Mouse (Mus musculus) hindbrain, embryonic 11.5 days (tissue): ENCODE data around the gene Ace. TPM values are rescaled to one million over a fixed set of nuclear protein-coding genes. Genes with fewer than 3 reads are reported as not detected.

ENCODE experiments used
- ATAC-seq: fragments of 200-750 bp; cut with Nextera tagmentation; 2 replicates; pipeline ENCODE4 v1.8.0; 2017; ENCODE audit warnings: mild to moderate bottlenecking, moderate TSS enrichment, moderate library complexity; ENCODE audit not compliant: low FRiP score
- DNase-seq: peaks from one replicate; pipeline ENCODE4 v3.0.0-alpha.2; 2015; ENCODE audit warnings: low spot score
- H3K27ac ChIP-seq: fragments of 300-500 bp; sonication (generic); 2 replicates; pipeline ENCODE4 v1.5.1; 2014; ENCODE audit warnings: mild to moderate bottlenecking, low read depth, low read length
- H3K27me3 ChIP-seq: fragments of 300-500 bp; sonication (generic); 2 replicates; pipeline ENCODE4 v1.6.1; 2014; ENCODE audit warnings: mild to moderate bottlenecking, low read length, moderate library complexity, mixed read lengths; ENCODE audit not compliant: control insufficient read depth, insufficient read depth
- H3K36me3 ChIP-seq: fragments of 300-500 bp; sonication (generic); 2 replicates; pipeline ENCODE4 v1.6.1; 2014; ENCODE audit warnings: mild to moderate bottlenecking, low read length, moderate library complexity, mixed read lengths; ENCODE audit not compliant: control insufficient read depth, insufficient read depth
- H3K4me1 ChIP-seq: fragments of 300-500 bp; sonication (generic); replicated peaks from 2 replicates; pipeline ENCODE4 v1.6.1; 2014; ENCODE audit warnings: low read length, mixed read lengths; ENCODE audit not compliant: control insufficient read depth, insufficient read depth
- H3K4me2 ChIP-seq: fragments of 300-500 bp; sonication (generic); replicated peaks from 2 replicates; pipeline ENCODE4 v1.6.1; 2014; ENCODE audit warnings: mild to moderate bottlenecking, low read depth, low read length
- H3K4me3 ChIP-seq: fragments of 300-500 bp; sonication (generic); 2 replicates; pipeline ENCODE4 v1.5.1; 2014; ENCODE audit warnings: low read depth, low read length
- H3K9ac ChIP-seq: fragments of 300-500 bp; sonication (generic); 2 replicates; pipeline ENCODE4 v1.6.1; 2014; ENCODE audit warnings: low read depth, low read length
- H3K9me3 ChIP-seq: fragments of 300-500 bp; sonication (generic); 2 replicates; pipeline ENCODE4 v1.6.1; 2016; ENCODE audit warnings: low read length; ENCODE audit not compliant: control insufficient read depth
- WGBS: fragments of 180-500 bp; shearing (Covaris S2); extraction: QIAGEN DNeasy Blood & Tissue Kit; methylation state at CpG from one replicate; pipeline ENCODE4 v1.1.7; 2014; 5-methylcytosine and 5-hydroxymethylcytosine counted together
- polyA plus RNA-seq: library from polyadenylated mRNA; unstranded; fragments of >200 nt; fragmentation: Nextera tagmentation; extraction: Ambion mirVana; gene quantifications from 2 replicates; pipeline ENCODE4 v1.2.1, GENCODE M21; 2014

The Ace gene
- polyA plus RNA-seq, 1 experiment from 2014 or later = 0.46 TPM

DNA sequence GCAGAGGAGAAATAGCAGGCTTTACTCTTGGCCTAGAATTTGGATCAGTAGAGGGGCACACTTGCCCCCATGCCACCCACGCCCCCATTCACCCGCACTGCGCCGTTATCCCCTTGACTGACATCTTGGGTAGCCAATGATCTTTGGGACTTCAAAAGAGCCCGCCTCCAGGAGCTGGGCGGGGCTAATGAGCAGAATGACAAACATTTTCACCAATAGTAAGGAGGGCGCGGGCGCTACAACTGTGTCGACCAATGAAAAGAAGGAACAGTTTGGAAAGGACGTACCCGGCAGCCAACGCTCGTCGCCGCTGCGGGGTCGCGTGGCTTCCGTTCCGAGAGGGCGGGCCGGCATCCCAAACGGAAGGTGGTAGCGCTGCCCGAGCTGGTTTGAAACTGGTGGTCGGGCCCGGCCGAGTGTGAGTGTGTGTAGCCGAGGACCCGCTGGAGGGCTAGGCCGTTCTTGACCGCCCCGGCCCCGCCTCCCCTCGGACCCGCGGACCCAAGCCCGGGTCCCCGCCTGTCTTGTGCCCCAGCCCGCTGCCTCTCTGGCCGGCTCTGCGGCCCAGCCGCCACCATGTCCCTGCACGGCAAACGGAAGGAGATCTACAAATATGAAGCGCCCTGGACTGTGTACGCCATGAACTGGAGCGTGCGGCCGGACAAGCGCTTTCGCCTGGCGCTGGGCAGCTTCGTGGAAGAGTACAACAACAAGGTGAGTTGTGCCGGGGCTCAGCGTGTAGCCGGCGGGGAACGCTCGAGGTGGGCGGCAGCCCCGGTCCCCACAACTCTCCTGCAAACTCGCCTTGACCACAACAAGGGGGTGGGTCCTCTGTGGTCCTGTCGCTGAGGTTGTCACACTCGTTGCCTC, 69.0 kb downstream of the Ace start, which contains the start of gene Dcaf7:
Dcaf7 (plus strand) TSS at position 325 of the 870 bp plus-strand sequence.
- DNase-seq (peak; percentile 99), ATAC-seq (peak; percentile 98)
- peak within 1 kb of the TSS; percentile 99 for H3K4me3 ChIP-seq
- H3K4me1 ChIP-seq = no peaks in the 10 kb centered on the region; the same call in 1 of the 2 replicates
- no peaks in the 10 kb centered on the region for H3K27me3 ChIP-seq
- H3K9me3 ChIP-seq = no peaks in the 10 kb centered on the region
- peak within 1 kb of the TSS; percentile 90 for H3K9ac ChIP-seq
- peak within 1 kb of the TSS; percentile 85 for H3K4me2 ChIP-seq
- WGBS = under 1% methylated on average over 63 of the region's 66 CpGs
- H3K36me3 ChIP-seq = no peaks in the 10 kb centered on the region
- H3K27ac ChIP-seq = peak within 1 kb of the TSS; percentile 85

DNA sequence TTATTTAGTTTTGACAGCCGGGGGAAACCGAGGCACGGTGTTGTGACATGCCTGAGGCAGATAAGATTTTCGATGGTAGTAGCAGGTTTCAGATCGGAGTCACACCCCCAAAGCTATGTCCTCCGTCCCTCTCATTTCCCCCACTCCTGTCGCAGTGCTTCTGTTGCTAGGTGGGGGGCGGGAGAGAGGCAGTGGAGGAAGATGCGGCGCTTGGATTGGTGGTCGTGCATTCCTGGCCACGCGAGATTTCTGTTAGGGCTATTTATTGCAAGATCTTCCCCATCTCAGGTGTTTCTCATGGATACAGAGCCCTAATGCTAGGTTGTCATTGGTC, 69.6 kb downstream of the Ace start:
- Histone ChIP-seq H3K4me2 (peak overlapping the region; percentile 85), H3K4me3 (peak overlapping the region; percentile 99), H3K27ac (peak overlapping the region; percentile 85), H3K36me3 (no peaks in the 10 kb centered on the region), H3K9ac (peak overlapping the region; percentile 90), H3K4me1 (no peaks in the 10 kb centered on the region; the same call in 1 of the 2 replicates), H3K9me3 (no peaks in the 10 kb centered on the region), H3K27me3 (no peaks in the 10 kb centered on the region)
- DNase-seq (peak; percentile 72), ATAC-seq (peak; percentile 22)
- WGBS = under 1% methylated on average over 13 of the region's 13 CpGs

Other genes with a start within 250 kb of the Ace start
- 17.6 and 20.9 TPM in 2 replicates for gene Cyb561, start 14.6 kb upstream of the Ace start, polyA plus RNA-seq
- not detected in 2 replicates for gene Ace3, start 26.7 kb downstream of the Ace start, polyA plus RNA-seq
- gene Kcnh6, start 40.2 kb downstream of the Ace start, polyA plus RNA-seq = 0.46 and 0.75 TPM in 2 replicates
- 70.1 and 77.6 TPM in 2 replicates for gene Dcaf7, start 68.9 kb downstream of the Ace start, polyA plus RNA-seq
- 8.7 and 11.7 TPM in 2 replicates for gene Taco1, start 98.1 kb downstream of the Ace start, polyA plus RNA-seq
- 14.2 and 15.7 TPM in 2 replicates for gene Map3k3, start 116.7 kb downstream of the Ace start, polyA plus RNA-seq
- not detected in 2 replicates for gene Gm10840, start 192.9 kb downstream of the Ace start, polyA plus RNA-seq
- gene Limd2, start 192.9 kb downstream of the Ace start, polyA plus RNA-seq = 298 and 301 TPM in 2 replicates
- 36.4 and 44.5 TPM in 2 replicates for gene Strada, start 234.2 kb downstream of the Ace start, polyA plus RNA-seq
- gene Ccdc47, start 248.4 kb downstream of the Ace start, polyA plus RNA-seq = 65.7 and 72.3 TPM in 2 replicates
- gene Ddx42, start 249.0 kb downstream of the Ace start, polyA plus RNA-seq = 91.4 and 103 TPM in 2 replicates